Mouse (Mus musculus) adrenal gland, adult 2 months (tissue): ENCODE data around the gene Ctsa. TPM values are rescaled to one million over a fixed set of nuclear protein-coding genes. Genes with fewer than 3 reads are reported as not detected.
A peak's percentile ranks its signal among the peaks of the same experiment; 100 is the strongest.

Source experiments
- DNase-seq: peaks from one replicate; pipeline ENCODE4 v3.0.0; 2021
- polyA plus RNA-seq: library from polyadenylated mRNA; depleted of rRNA; stranded (reverse); fragments of >200 nt; gene quantifications from 2 replicates; pipeline ENCODE4 v1.2.3, GENCODE M21; 2012; rRNA removed
- total RNA-seq, 2 experiments: library from RNA; stranded (reverse); gene quantifications; 2 replicates each; pipeline ENCODE4 v1.2.3; 2021

The Ctsa gene
- total and polyA plus RNA-seq, 3 experiments: 114 to 353 (median 124) TPM

DNA sequence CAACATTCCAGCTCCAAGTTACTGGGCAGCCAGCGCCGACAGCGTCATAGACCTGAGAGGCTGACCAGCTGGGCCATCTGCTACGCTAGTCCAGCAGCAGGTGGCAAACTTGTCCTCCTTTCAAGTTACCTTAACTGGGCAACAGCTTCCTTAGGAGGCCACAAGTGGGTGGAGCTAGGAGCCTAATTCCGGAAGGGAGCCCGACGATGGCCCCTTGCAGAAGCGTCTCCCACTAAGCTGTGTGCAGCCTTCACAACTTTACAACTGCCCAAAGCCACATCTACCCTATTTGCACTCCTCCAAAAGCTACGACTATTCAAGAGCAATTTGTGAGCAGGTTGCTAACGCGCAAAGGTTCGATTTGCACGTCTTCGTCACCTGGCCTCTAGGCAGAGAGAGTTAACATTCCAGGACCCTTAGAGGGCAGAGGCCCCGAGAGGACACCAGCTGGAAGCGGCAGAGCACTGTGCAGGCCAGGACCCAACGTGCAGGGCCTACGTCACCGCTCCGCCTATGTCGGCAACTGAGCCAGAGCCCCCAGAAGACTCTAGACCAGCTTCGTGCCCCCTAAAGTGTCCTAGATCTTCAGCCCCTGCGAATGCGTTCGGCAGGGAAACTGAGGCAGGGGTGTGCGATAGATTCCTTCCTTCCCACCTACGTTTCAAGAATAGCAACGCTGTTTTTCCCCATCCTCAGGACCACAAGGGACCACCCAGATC lies 46.0 kb downstream of the Ctsa start:
- peak; percentile 70 for DNase-seq

DNA sequence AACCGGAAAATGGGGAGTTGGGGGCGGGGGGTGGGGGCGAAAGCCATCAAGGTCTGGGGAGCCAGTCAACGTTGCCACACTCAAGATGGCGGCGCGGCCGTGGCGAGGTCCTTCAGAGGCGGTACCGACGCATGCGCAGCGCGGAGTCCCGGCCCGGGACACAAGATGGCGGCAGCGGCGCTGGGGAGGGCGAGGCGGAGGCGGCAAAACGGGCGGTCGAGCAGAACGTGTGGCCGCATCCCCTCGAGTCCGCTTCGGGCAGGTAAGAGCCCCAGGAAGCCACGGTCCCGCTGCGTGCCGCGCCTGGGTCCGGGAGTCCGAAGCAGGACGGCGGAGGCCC lies 46.5 kb downstream of the Ctsa start, which contains the start of gene Pcif1:
Pcif1 (plus strand) TSS at position 77 of the 340 bp plus-strand sequence.
- peak; percentile 95 for DNase-seq

DNA sequence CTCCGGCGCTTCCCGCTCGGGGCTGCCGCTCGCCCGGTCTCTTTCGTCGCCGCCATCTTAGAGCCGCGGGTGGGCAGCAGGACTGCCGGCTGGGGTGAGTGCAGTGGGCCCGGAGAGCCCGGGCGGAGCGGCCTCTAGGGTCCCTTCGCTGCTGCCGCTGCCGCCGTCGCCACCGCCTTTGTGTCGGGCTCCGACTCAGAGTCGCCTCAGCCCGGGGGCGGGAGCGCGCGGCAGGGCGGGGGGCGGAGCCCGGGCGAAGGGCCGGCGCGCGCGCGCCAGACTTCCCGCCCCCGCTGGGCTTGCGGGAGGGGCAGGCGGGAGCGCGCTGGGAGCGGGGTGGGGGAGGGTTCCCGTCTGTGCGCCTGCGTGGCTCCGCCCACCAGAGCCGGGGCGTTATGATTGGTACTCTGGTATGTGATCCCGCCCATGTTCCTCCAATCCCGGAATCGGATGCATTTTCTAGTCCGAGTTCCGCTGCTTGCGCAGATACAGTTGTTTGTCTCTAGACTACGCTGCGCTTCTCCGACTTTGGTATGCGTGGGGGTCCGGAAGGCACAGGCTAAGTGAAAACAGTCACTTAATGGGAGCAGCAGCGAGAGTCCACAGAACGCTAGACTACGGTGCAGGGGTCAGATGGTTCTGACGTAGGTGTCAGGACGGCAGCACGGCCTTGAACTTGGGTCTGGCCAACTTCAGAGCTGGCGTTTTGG lies 47.0 kb downstream of the Ctsa start:
- DNase-seq: peak; percentile 97

DNA sequence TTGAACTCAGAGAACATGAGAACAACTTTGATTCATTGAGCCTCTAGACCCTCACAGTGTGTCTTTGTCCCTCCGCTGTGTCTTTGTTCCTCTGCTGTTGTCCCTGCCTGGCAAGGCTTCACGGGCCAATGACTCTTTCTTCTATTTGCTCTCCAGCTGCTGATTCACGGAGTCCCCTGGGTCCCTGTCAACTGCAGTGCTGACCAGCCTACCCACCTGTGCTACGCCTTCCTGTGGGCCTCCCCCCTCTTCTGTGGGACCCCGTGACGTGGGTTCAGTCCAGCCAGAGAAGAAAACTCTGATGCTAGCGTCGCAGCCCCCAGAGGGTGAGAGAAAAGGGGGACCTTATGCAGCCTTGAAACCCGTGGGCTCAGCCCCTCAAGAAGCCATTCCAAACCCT lies 49.9 kb downstream of the Ctsa start:
- DNase-seq: no peak

DNA sequence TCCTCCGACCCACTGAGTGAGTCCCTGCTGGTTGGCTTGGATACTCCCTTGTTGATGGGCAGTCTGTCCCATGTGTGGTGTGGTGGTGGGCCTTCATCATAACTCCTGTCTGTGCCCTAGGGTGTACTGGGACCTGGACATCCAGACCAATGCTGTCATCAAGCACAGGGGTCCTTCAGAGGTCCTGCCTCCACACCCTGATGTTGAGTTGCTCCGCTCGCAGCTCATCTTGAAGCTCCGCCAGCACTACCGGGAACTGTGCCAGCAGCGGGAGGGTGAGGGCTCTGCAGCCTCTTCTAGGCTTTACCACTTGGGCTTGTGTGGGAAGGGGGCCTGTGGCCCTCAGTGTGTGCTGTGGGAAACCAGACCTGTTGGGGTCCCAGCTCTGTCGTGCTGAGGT lies 53.1 kb downstream of the Ctsa start:
- peak; percentile 84 for DNase-seq

DNA sequence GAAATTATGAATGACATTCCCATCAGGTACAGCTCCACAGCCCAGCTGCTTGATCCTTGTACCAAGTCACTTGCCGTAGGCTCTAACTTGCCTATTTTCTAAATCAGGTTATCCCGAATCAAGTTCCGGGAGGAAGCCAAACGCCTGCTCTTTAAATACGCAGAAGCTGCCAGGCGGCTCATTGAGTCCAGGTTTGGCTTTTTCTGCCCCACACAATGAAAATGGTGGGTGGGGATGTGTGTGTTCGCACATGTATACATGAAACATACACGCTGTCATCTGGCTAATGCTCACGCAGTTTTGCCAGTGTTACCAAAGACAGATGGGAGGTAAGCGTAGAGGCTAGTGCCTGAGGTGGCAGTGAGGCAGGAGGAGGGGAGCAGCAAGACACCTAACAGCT lies 53.9 kb downstream of the Ctsa start:
- DNase-seq: no peak

DNA sequence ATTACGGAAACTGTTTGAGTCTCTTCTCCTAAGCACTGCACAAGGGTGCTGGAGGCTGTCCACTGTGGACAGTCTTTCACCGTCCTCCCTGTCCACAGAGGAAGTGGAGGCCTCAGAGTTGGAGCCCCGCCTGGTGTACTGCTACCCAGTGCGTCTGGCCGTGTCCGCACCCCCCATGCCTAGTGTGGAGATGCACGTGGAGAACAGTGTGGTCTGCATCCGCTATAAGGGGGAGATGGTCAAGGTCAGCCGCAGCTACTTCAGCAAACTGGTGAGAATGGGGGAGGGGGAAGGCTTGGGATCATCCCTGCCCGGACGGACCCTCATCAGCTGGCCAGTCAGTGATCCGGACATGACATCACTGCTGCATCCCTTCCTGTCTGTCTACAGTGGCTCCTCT lies 56.3 kb downstream of the Ctsa start:
- DNase-seq: no peak

DNA sequence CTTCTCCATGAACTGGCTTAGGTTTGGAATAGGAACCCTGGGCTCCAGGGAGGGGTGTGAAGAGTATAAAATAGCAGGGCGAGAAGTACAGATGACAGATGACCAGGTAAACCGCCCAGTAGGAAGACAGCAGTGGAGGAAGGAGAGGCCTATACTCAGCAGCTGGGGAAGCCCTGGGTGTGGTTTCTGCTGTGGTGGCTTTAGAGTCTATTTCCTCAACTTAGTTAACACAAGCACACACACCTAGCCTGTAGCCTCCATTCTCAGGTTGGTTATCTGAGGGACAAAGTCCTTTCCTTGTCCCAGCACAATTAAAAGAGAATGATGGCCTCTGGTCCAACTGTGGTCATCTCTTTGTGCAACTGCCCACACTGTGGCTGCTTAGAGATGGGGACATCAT lies 57.3 kb downstream of the Ctsa start:
- DNase-seq: no peak

Other genes with a start within 250 kb of the Ctsa start
- gene Wfdc6a, start 247.4 kb upstream of the Ctsa start, total RNA-seq: under 1 TPM in 1 of 2 experiments, not detected in 1; 0.52 TPM
- gene Wfdc6a, start 247.4 kb upstream of the Ctsa start, polyA plus RNA-seq: 0.62 and 1.0 TPM in 2 replicates
- not detected for gene Eppin, start 239.3 kb upstream of the Ctsa start, total RNA-seq
- 0.29 TPM in 1 of 2 replicates, not detected in the other for gene Eppin, start 239.3 kb upstream of the Ctsa start, polyA plus RNA-seq
- gene Wfdc6b, start 219.4 kb upstream of the Ctsa start, total RNA-seq: not detected
- not detected in 2 replicates for gene Wfdc6b, start 219.4 kb upstream of the Ctsa start, polyA plus RNA-seq
- gene Wfdc8, start 219.2 kb upstream of the Ctsa start, total RNA-seq: not detected
- 0.07 and 1.8 TPM in 2 replicates for gene Wfdc8, start 219.2 kb upstream of the Ctsa start, polyA plus RNA-seq
- gene Wfdc16, start 194.1 kb upstream of the Ctsa start, total RNA-seq: not detected
- gene Wfdc16, start 194.1 kb upstream of the Ctsa start, polyA plus RNA-seq: not detected in 2 replicates
- gene Wfdc10, start 176.8 kb upstream of the Ctsa start, total RNA-seq: not detected
- not detected in 2 replicates for gene Wfdc10, start 176.8 kb upstream of the Ctsa start, polyA plus RNA-seq
- not detected for gene Wfdc9, start 176.3 kb upstream of the Ctsa start, total RNA-seq
- not detected in 2 replicates for gene Wfdc9, start 176.3 kb upstream of the Ctsa start, polyA plus RNA-seq
- gene Wfdc11, start 158.8 kb upstream of the Ctsa start, total RNA-seq: not detected
- not detected in 2 replicates for gene Wfdc11, start 158.8 kb upstream of the Ctsa start, polyA plus RNA-seq
- not detected for gene Wfdc13, start 147.8 kb upstream of the Ctsa start, total RNA-seq
- 0.13 TPM in 1 of 2 replicates, not detected in the other for gene Wfdc13, start 147.8 kb upstream of the Ctsa start, polyA plus RNA-seq
- not detected for gene Spint4, start 134.4 kb upstream of the Ctsa start, total RNA-seq
- not detected in 2 replicates for gene Spint4, start 134.4 kb upstream of the Ctsa start, polyA plus RNA-seq
- not detected for gene Spint5, start 117.6 kb upstream of the Ctsa start, total RNA-seq
- gene Spint5, start 117.6 kb upstream of the Ctsa start, polyA plus RNA-seq: not detected in 2 replicates
- under 1 TPM; 0.24 to 0.32 TPM for gene Wfdc3, start 86.9 kb upstream of the Ctsa start, total RNA-seq
- gene Wfdc3, start 86.9 kb upstream of the Ctsa start, polyA plus RNA-seq: 0.17 and 0.27 TPM in 2 replicates
- gene Dnttip1, start 86.9 kb upstream of the Ctsa start, total RNA-seq: 10 to 100 TPM; 34.9 to 41.8 TPM
- gene Dnttip1, start 86.9 kb upstream of the Ctsa start, polyA plus RNA-seq: 29.7 and 44.4 TPM in 2 replicates
- gene Ube2c, start 63.0 kb upstream of the Ctsa start, total RNA-seq: 1 to 10 TPM; 2.5 to 5.2 TPM
- gene Ube2c, start 63.0 kb upstream of the Ctsa start, polyA plus RNA-seq: 7.1 and 9.1 TPM in 2 replicates
- gene Tnnc2, start 52.9 kb upstream of the Ctsa start, total RNA-seq: not detected
- not detected in 2 replicates for gene Tnnc2, start 52.9 kb upstream of the Ctsa start, polyA plus RNA-seq
- 10 to 100 TPM; 26.5 to 43.1 TPM for gene Snx21, start 47.0 kb upstream of the Ctsa start, total RNA-seq
- gene Snx21, start 47.0 kb upstream of the Ctsa start, polyA plus RNA-seq: 109 and 111 TPM in 2 replicates
- gene Acot8, start 28.0 kb upstream of the Ctsa start, total RNA-seq: 10 to 100 TPM; 28.3 to 30.4 TPM
- 59.2 and 64.4 TPM in 2 replicates for gene Acot8, start 28.0 kb upstream of the Ctsa start, polyA plus RNA-seq
- gene Zswim3, start 27.8 kb upstream of the Ctsa start, total RNA-seq: 1 to 10 TPM; 3.5 to 5.7 TPM
- gene Zswim3, start 27.8 kb upstream of the Ctsa start, polyA plus RNA-seq: 2.3 and 2.5 TPM in 2 replicates
- gene Zswim1, start 10.2 kb upstream of the Ctsa start, total RNA-seq: 10 to 100 TPM; 11.0 to 11.7 TPM
- gene Zswim1, start 10.2 kb upstream of the Ctsa start, polyA plus RNA-seq: 19.7 and 21.8 TPM in 2 replicates
- gene Spata25, start 4.3 kb upstream of the Ctsa start, total RNA-seq: not detected
- gene Spata25, start 4.3 kb upstream of the Ctsa start, polyA plus RNA-seq: not detected in 2 replicates
- gene Neurl2, start 583 bp downstream of the Ctsa start, total RNA-seq: 1 to 10 TPM; 1.4 to 2.7 TPM
- 5.6 and 6.7 TPM in 2 replicates for gene Neurl2, start 583 bp downstream of the Ctsa start, polyA plus RNA-seq
- 10 to 100 TPM; 21.1 to 36.6 TPM for gene Pltp, start 24.8 kb downstream of the Ctsa start, total RNA-seq
- gene Pltp, start 24.8 kb downstream of the Ctsa start, polyA plus RNA-seq: 63.9 and 72.0 TPM in 2 replicates
- gene Pcif1, start 46.4 kb downstream of the Ctsa start, total RNA-seq: 10 to 100 TPM; 45.1 to 51.6 TPM
- 66.3 and 67.2 TPM in 2 replicates for gene Pcif1, start 46.4 kb downstream of the Ctsa start, polyA plus RNA-seq
- 10 to 100 TPM; 16.7 to 21.9 TPM for gene Zfp335, start 78.9 kb downstream of the Ctsa start, total RNA-seq
- 37.4 TPM in 2 replicates for gene Zfp335, start 78.9 kb downstream of the Ctsa start, polyA plus RNA-seq
- 1 to 10 TPM; 1.4 to 2.1 TPM for gene Mmp9, start 107.9 kb downstream of the Ctsa start, total RNA-seq
- gene Mmp9, start 107.9 kb downstream of the Ctsa start, polyA plus RNA-seq: 1.6 and 3.4 TPM in 2 replicates
- gene Slc12a5, start 127.9 kb downstream of the Ctsa start, total RNA-seq: 1 to 10 TPM; 3.5 to 5.4 TPM
- gene Slc12a5, start 127.9 kb downstream of the Ctsa start, polyA plus RNA-seq: 21.4 and 27.6 TPM in 2 replicates
- 10 to 100 TPM; 21.0 to 37.6 TPM for gene Ncoa5, start 202.0 kb downstream of the Ctsa start, total RNA-seq
- gene Ncoa5, start 202.0 kb downstream of the Ctsa start, polyA plus RNA-seq: 22.3 and 22.6 TPM in 2 replicates
- 1 to 10 TPM; 2.4 to 2.9 TPM for gene Cd40, start 222.8 kb downstream of the Ctsa start, total RNA-seq
- 3.2 and 5.3 TPM in 2 replicates for gene Cd40, start 222.8 kb downstream of the Ctsa start, polyA plus RNA-seq